Mouse (Mus musculus) intestine, postnatal 0 days (tissue): Measurements from ENCODE around the gene Cdkn1b. TPM values are rescaled to one million over a fixed set of nuclear protein-coding genes. Genes with fewer than 3 reads are reported as not detected.

Experiments
- ATAC-seq: fragments of 200-750 bp; cut with Nextera tagmentation; 2 replicates; pipeline ENCODE4 v1.8.0; 2017; ENCODE audit warnings: mild to moderate bottlenecking, moderate TSS enrichment, moderate library complexity
- H3K27ac ChIP-seq: fragments of 300-500 bp; sonication (generic); 2 replicates; pipeline ENCODE4 v1.5.1; 2014; ENCODE audit warnings: mild to moderate bottlenecking, low read depth, low read length, moderate library complexity
- H3K27me3 ChIP-seq: fragments of 300-500 bp; sonication (generic); replicated peaks from 2 replicates; pipeline ENCODE4 v1.6.1; 2014; ENCODE audit warnings: low read length, mixed read lengths; ENCODE audit not compliant: control insufficient read depth, insufficient read depth
- H3K36me3 ChIP-seq: fragments of 300-500 bp; sonication (generic); 2 replicates; pipeline ENCODE4 v1.6.1; 2014; ENCODE audit warnings: mild to moderate bottlenecking, moderate library complexity; ENCODE audit not compliant: control insufficient read depth, insufficient read depth
- H3K4me1 ChIP-seq: fragments of 300-500 bp; sonication (generic); replicated peaks from 2 replicates; pipeline ENCODE4 v1.6.1; 2014; ENCODE audit warnings: antibody characterized with exemption, low read length, mixed read lengths; ENCODE audit not compliant: control insufficient read depth, insufficient read depth
- H3K4me2 ChIP-seq: fragments of 300-500 bp; sonication (generic); replicated peaks from 2 replicates; pipeline ENCODE4 v1.6.1; 2014; ENCODE audit warnings: low read depth, mild to moderate bottlenecking, moderate library complexity
- H3K4me3 ChIP-seq: fragments of 300-500 bp; sonication (generic); 2 replicates; pipeline ENCODE4 v1.5.1; 2014; ENCODE audit warnings: low read depth, low read length
- H3K9ac ChIP-seq: fragments of 300-500 bp; sonication (generic); 2 replicates; pipeline ENCODE4 v1.6.1; 2014; ENCODE audit warnings: mild to moderate bottlenecking, low read depth, low read length
- H3K9me3 ChIP-seq: fragments of 300-500 bp; sonication (generic); 2 replicates; pipeline ENCODE4 v1.6.1; 2016; ENCODE audit warnings: mixed run types; ENCODE audit not compliant: control insufficient read depth
- CTCF ChIP-seq: sonication (generic); IDR thresholded peaks from 2 replicates; pipeline ENCODE4 v1.5.1; 2016; ENCODE audit warnings: low read depth, mild to moderate bottlenecking, control low read depth, antibody characterized with exemption, moderate library complexity
- WGBS: fragments of 180-500 bp; shearing (Covaris S2); extraction: QIAGEN DNeasy Blood & Tissue Kit; methylation state at CpG from one replicate; pipeline ENCODE4 v1.1.7; 2014; 5-methylcytosine and 5-hydroxymethylcytosine counted together
- polyA plus RNA-seq: library from polyadenylated mRNA; unstranded; fragments of >200 nt; fragmentation: Nextera tagmentation; extraction: Ambion mirVana; gene quantifications from 2 replicates; pipeline ENCODE4 v1.2.1, GENCODE M21; 2015

Gene Cdkn1b
- polyA plus RNA-seq, 1 experiment from 2014 or later: 14.8 TPM

GRCm38 (mm10) chr6:134877892-134878291 lies 42.3 kb upstream of the Cdkn1b start:
- TF ChIP-seq CTCF: no peak
- Histone ChIP-seq H3K27me3 (no peaks in the 10 kb centered on the region), H3K9ac (no peak overlapping the region), H3K4me3 (no peak overlapping the region), H3K4me2 (no peak overlapping the region), H3K36me3 (0 out of 2 replicates have a peak, but pooled peaks cover 3% of the 10 kb centered on the region), H3K9me3 (no peaks in the 10 kb centered on the region), H3K27ac (no peak overlapping the region), H3K4me1 (no peaks in the 10 kb centered on the region)
- ATAC-seq: no peak
- 92% methylated on average over 1 of the region's 1 CpGs for WGBS

GRCm38 (mm10) chr6:134879556-134879955 lies 40.6 kb upstream of the Cdkn1b start:
- ATAC-seq: no peak
- TF ChIP-seq CTCF: no peak
- 83% methylated on average over 5 of the region's 5 CpGs for WGBS

GRCm38 (mm10) chr6:134880046-134880445 lies 40.2 kb upstream of the Cdkn1b start:
- Histone ChIP-seq H3K36me3 (0 out of 2 replicates have a peak, but pooled peaks cover 3% of the 10 kb centered on the region), H3K27me3 (no peaks in the 10 kb centered on the region), H3K4me1 (no peaks in the 10 kb centered on the region), H3K9ac (no peak overlapping the region), H3K4me3 (no peak overlapping the region), H3K4me2 (no peak overlapping the region), H3K27ac (no peak overlapping the region), H3K9me3 (no peaks in the 10 kb centered on the region)
- 75% methylated on average over 2 of the region's 2 CpGs for WGBS
- TF ChIP-seq CTCF: no peak
- no peak for ATAC-seq

More at GRCm38 (mm10) chr6:134879556-134879955, 40.6 kb upstream of the Cdkn1b start:
- Histone ChIP-seq H3K9me3 (no peaks in the 10 kb centered on the region), H3K27me3 (no peaks in the 10 kb centered on the region), H3K4me1 (no peaks in the 10 kb centered on the region), H3K27ac (no peak overlapping the region), H3K9ac (no peak overlapping the region), H3K36me3 (0 out of 2 replicates have a peak, but pooled peaks cover 3% of the 10 kb centered on the region), H3K4me2 (no peak overlapping the region), H3K4me3 (no peak overlapping the region)

- H3K36me3 ChIP-seq: no peaks in the 10 kb centered on the region; the same call in 1 of the 2 replicates
- 78% methylated on average over 4 of the region's 4 CpGs for WGBS
- H3K4me1 ChIP-seq: no peaks in the 10 kb centered on the region
- ATAC-seq: no peak
- H3K27me3 ChIP-seq: no peaks in the 10 kb centered on the region
- no peak overlapping the region for H3K4me3 ChIP-seq
- no peak overlapping the region for H3K9ac ChIP-seq
- no peak overlapping the region for H3K27ac ChIP-seq
- H3K4me2 ChIP-seq: no peak overlapping the region
- H3K9me3 ChIP-seq: no peaks in the 10 kb centered on the region
- no peak for TF ChIP-seq CTCF
Measured at GRCm38 (mm10) chr6:134883661-134884060, 36.5 kb upstream of the Cdkn1b start.

- Histone ChIP-seq H3K27me3 (no peaks in the 10 kb centered on the region), H3K36me3 (no peaks in the 10 kb centered on the region; the same call in 1 of the 2 replicates), H3K9ac (no peak overlapping the region), H3K4me3 (no peak overlapping the region), H3K4me2 (no peak overlapping the region), H3K4me1 (no peaks in the 10 kb centered on the region), H3K27ac (no peak overlapping the region), H3K9me3 (no peaks in the 10 kb centered on the region)
- TF ChIP-seq CTCF: no peak
- WGBS: 93% methylated on average over 2 of the region's 2 CpGs
- no peak for ATAC-seq
Measured at GRCm38 (mm10) chr6:134885515-134885914, 34.7 kb upstream of the Cdkn1b start.

GRCm38 (mm10) chr6:134886475-134886874 lies 33.7 kb upstream of the Cdkn1b start:
- Histone ChIP-seq H3K27me3 (no peaks in the 10 kb centered on the region), H3K27ac (no peak overlapping the region), H3K4me2 (no peak overlapping the region), H3K4me3 (no peak overlapping the region), H3K9ac (no peak overlapping the region), H3K36me3 (no peaks in the 10 kb centered on the region; the same call in 1 of the 2 replicates), H3K4me1 (no peaks in the 10 kb centered on the region), H3K9me3 (no peaks in the 10 kb centered on the region)
- TF ChIP-seq CTCF: no peak
- WGBS: 88% methylated on average over 8 of the region's 8 CpGs
- ATAC-seq: no peak

GRCm38 (mm10) chr6:134887008-134887407 lies 33.2 kb upstream of the Cdkn1b start:
- Histone ChIP-seq H3K9me3 (no peaks in the 10 kb centered on the region), H3K27ac (no peak overlapping the region), H3K36me3 (no peaks in the 10 kb centered on the region; the same call in 1 of the 2 replicates), H3K27me3 (no peaks in the 10 kb centered on the region), H3K4me1 (no peaks in the 10 kb centered on the region), H3K4me3 (no peak overlapping the region), H3K4me2 (no peak overlapping the region), H3K9ac (no peak overlapping the region)
- no peak for ATAC-seq
- WGBS: 46% methylated on average over 5 of the region's 5 CpGs
- no peak for TF ChIP-seq CTCF
